Mouse (Mus musculus): Measurements from ENCODE around the gene Ctf1. TPM values are rescaled to one million over a fixed set of nuclear protein-coding genes. Genes with fewer than 3 reads are reported as not detected.

Ctf1 gene
- 10.0 TPM for polyA plus RNA-seq (2014; fragmentation: Illumina TruSeq; extraction: RNeasy Lipid Tissue Mini Kit (QIAGEN cat#74804); ENCODE audit: low read depth, low replicate concordance)

GRCm38 (mm10) chr7:127712461-127713385 is at the start of gene Ctf1:
Gene Ctf1 (plus strand): TSS chr7:127712736.

GRCm38 (mm10) chr7:127708207-127709078 is 4.1 kb upstream of the Ctf1 start, which contains the start of gene Bcl7c:
Gene Bcl7c (minus strand): TSS chr7:127708933.

GRCm38 (mm10) chr7:127732066-127732465 is 19.5 kb downstream of the Ctf1 start, which contains the start of gene Ctf2:
Gene Ctf2 (minus strand): TSS chr7:127732166.

GRCm38 (mm10) chr7:127744366-127745045 is 32.0 kb downstream of the Ctf1 start, which contains the start of gene Fbxl19:
Gene Fbxl19 (plus strand): TSS chr7:127744543.

Other genes starting within 250 kb of the Ctf1 start
- 34.1 TPM for gene Fbrs, start 233.5 kb upstream of the Ctf1 start, polyA plus RNA-seq (2014; fragmentation: Illumina TruSeq; extraction: RNeasy Lipid Tissue Mini Kit (QIAGEN cat#74804); ENCODE audit: low read depth, low replicate concordance)
- 15.8 TPM for gene Srcap, start 200.8 kb upstream of the Ctf1 start, polyA plus RNA-seq (2014; fragmentation: Illumina TruSeq; extraction: RNeasy Lipid Tissue Mini Kit (QIAGEN cat#74804); ENCODE audit: low read depth, low replicate concordance)
- gene Gm42715, start 193.2 kb upstream of the Ctf1 start, polyA plus RNA-seq (2014; fragmentation: Illumina TruSeq; extraction: RNeasy Lipid Tissue Mini Kit (QIAGEN cat#74804); ENCODE audit: low read depth, low replicate concordance) = 14.5 TPM
- not detected for gene Tmem265, start 151.3 kb upstream of the Ctf1 start, polyA plus RNA-seq (2014; fragmentation: Illumina TruSeq; extraction: RNeasy Lipid Tissue Mini Kit (QIAGEN cat#74804); ENCODE audit: low read depth, low replicate concordance)
- gene Phkg2, start 139.4 kb upstream of the Ctf1 start, polyA plus RNA-seq (2014; fragmentation: Illumina TruSeq; extraction: RNeasy Lipid Tissue Mini Kit (QIAGEN cat#74804); ENCODE audit: low read depth, low replicate concordance) = 24.2 TPM
- gene Ccdc189, start 124.1 kb upstream of the Ctf1 start, polyA plus RNA-seq (2014; fragmentation: Illumina TruSeq; extraction: RNeasy Lipid Tissue Mini Kit (QIAGEN cat#74804); ENCODE audit: low read depth, low replicate concordance) = 10.8 TPM
- 30.3 TPM for gene Rnf40, start 124.0 kb upstream of the Ctf1 start, polyA plus RNA-seq (2014; fragmentation: Illumina TruSeq; extraction: RNeasy Lipid Tissue Mini Kit (QIAGEN cat#74804); ENCODE audit: low read depth, low replicate concordance)
- 19.1 TPM for gene Zfp629, start 96.9 kb upstream of the Ctf1 start, polyA plus RNA-seq (2014; fragmentation: Illumina TruSeq; extraction: RNeasy Lipid Tissue Mini Kit (QIAGEN cat#74804); ENCODE audit: low read depth, low replicate concordance)
- 20.2 TPM for gene Bcl7c, start 3.8 kb upstream of the Ctf1 start, polyA plus RNA-seq (2014; fragmentation: Illumina TruSeq; extraction: RNeasy Lipid Tissue Mini Kit (QIAGEN cat#74804); ENCODE audit: low read depth, low replicate concordance)
- not detected for gene Ctf2, start 19.4 kb downstream of the Ctf1 start, polyA plus RNA-seq (2014; fragmentation: Illumina TruSeq; extraction: RNeasy Lipid Tissue Mini Kit (QIAGEN cat#74804); ENCODE audit: low read depth, low replicate concordance)
- 3.5 TPM for gene Fbxl19, start 31.8 kb downstream of the Ctf1 start, polyA plus RNA-seq (2014; fragmentation: Illumina TruSeq; extraction: RNeasy Lipid Tissue Mini Kit (QIAGEN cat#74804); ENCODE audit: low read depth, low replicate concordance)
- gene Orai3, start 57.1 kb downstream of the Ctf1 start, polyA plus RNA-seq (2014; fragmentation: Illumina TruSeq; extraction: RNeasy Lipid Tissue Mini Kit (QIAGEN cat#74804); ENCODE audit: low read depth, low replicate concordance) = 27.5 TPM
- 13.0 TPM for gene Setd1a, start 63.9 kb downstream of the Ctf1 start, polyA plus RNA-seq (2014; fragmentation: Illumina TruSeq; extraction: RNeasy Lipid Tissue Mini Kit (QIAGEN cat#74804); ENCODE audit: low read depth, low replicate concordance)
- not detected for gene Gm49388, start 72.9 kb downstream of the Ctf1 start, polyA plus RNA-seq (2014; fragmentation: Illumina TruSeq; extraction: RNeasy Lipid Tissue Mini Kit (QIAGEN cat#74804); ENCODE audit: low read depth, low replicate concordance)
- 31.7 TPM for gene Hsd3b7, start 87.9 kb downstream of the Ctf1 start, polyA plus RNA-seq (2014; fragmentation: Illumina TruSeq; extraction: RNeasy Lipid Tissue Mini Kit (QIAGEN cat#74804); ENCODE audit: low read depth, low replicate concordance)
- 107 TPM for gene Stx4a, start 111.6 kb downstream of the Ctf1 start, polyA plus RNA-seq (2014; fragmentation: Illumina TruSeq; extraction: RNeasy Lipid Tissue Mini Kit (QIAGEN cat#74804); ENCODE audit: low read depth, low replicate concordance)
- gene Stx1b, start 111.8 kb downstream of the Ctf1 start, polyA plus RNA-seq (2014; fragmentation: Illumina TruSeq; extraction: RNeasy Lipid Tissue Mini Kit (QIAGEN cat#74804); ENCODE audit: low read depth, low replicate concordance) = 1.1 TPM
- 12.2 TPM for gene Zfp646, start 163.5 kb downstream of the Ctf1 start, polyA plus RNA-seq (2014; fragmentation: Illumina TruSeq; extraction: RNeasy Lipid Tissue Mini Kit (QIAGEN cat#74804); ENCODE audit: low read depth, low replicate concordance)
- gene Zfp668, start 164.1 kb downstream of the Ctf1 start, polyA plus RNA-seq (2014; fragmentation: Illumina TruSeq; extraction: RNeasy Lipid Tissue Mini Kit (QIAGEN cat#74804); ENCODE audit: low read depth, low replicate concordance) = 3.6 TPM
- 2.9 TPM for gene Prss53, start 178.2 kb downstream of the Ctf1 start, polyA plus RNA-seq (2014; fragmentation: Illumina TruSeq; extraction: RNeasy Lipid Tissue Mini Kit (QIAGEN cat#74804); ENCODE audit: low read depth, low replicate concordance)
- gene Gm21974, start 182.7 kb downstream of the Ctf1 start, polyA plus RNA-seq (2014; fragmentation: Illumina TruSeq; extraction: RNeasy Lipid Tissue Mini Kit (QIAGEN cat#74804); ENCODE audit: low read depth, low replicate concordance) = not detected
- 36.8 TPM for gene Vkorc1, start 182.9 kb downstream of the Ctf1 start, polyA plus RNA-seq (2014; fragmentation: Illumina TruSeq; extraction: RNeasy Lipid Tissue Mini Kit (QIAGEN cat#74804); ENCODE audit: low read depth, low replicate concordance)
- gene Bckdk, start 191.3 kb downstream of the Ctf1 start, polyA plus RNA-seq (2014; fragmentation: Illumina TruSeq; extraction: RNeasy Lipid Tissue Mini Kit (QIAGEN cat#74804); ENCODE audit: low read depth, low replicate concordance) = 90.4 TPM
- 23.7 TPM for gene Kat8, start 199.8 kb downstream of the Ctf1 start, polyA plus RNA-seq (2014; fragmentation: Illumina TruSeq; extraction: RNeasy Lipid Tissue Mini Kit (QIAGEN cat#74804); ENCODE audit: low read depth, low replicate concordance)
- gene Prss8, start 217.4 kb downstream of the Ctf1 start, polyA plus RNA-seq (2014; fragmentation: Illumina TruSeq; extraction: RNeasy Lipid Tissue Mini Kit (QIAGEN cat#74804); ENCODE audit: low read depth, low replicate concordance) = not detected
- gene Prss36, start 234.0 kb downstream of the Ctf1 start, polyA plus RNA-seq (2014; fragmentation: Illumina TruSeq; extraction: RNeasy Lipid Tissue Mini Kit (QIAGEN cat#74804); ENCODE audit: low read depth, low replicate concordance) = 16.2 TPM